Comparison of ENCODE assay signal across 8 mouse cellular contexts in the genomic region with DNA sequence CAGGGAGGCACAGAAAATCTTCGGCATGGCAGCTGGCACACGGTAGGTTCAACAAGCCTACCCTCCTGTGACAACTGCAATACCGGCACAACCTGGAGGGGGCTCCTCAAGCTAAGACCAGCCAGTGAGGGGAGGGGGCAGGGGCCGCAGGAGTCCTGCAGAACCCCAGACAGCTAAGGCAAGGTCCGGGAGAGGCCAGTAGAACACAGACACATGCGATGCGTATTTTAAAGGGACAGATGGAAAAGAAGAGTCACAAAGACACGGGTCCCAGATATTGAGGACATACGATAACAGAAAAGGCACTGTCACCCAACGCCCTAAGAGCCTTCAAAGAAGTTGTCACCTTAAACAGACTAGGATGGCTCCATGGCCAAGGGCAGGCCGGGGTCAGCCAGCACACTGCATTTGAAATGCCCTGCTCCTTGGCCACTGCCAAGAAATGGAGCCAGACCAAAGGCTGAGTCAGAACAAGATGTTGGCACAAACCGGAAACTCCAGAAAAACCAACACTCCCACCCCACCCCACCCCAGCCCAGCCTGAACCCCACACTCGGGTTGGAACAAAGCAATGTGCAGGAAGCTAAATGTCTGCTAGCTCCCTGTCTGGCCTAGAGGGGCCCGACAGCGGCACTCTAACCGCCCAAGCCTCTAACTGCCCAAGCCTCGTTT. TPM values are rescaled to one million over a fixed set of nuclear protein-coding genes. Genes with fewer than 3 reads are reported as not detected.
DNase-seq lines count a peak whose midpoint lies in the region; ATAC-seq and TF ChIP-seq lines count a peak whose summit lies in the region.

No protein-coding gene starts in this region.

- H3K9ac ChIP-seq in lung, embryonic 16.5 days (ENCODE audit: low read length): no peak overlapping the region

- H3K4me2 ChIP-seq in lung, embryonic 16.5 days (ENCODE audit: low read depth, low read length): no peak overlapping the region

- peaks cover 98% of the 10 kb centered on the region for H3K36me3 ChIP-seq in E14TG2a.4 (ENCODE audit: insufficient read depth, low read length)
- peaks cover 23% of the 10 kb centered on the region for H3K36me3 ChIP-seq in lung, embryonic 16.5 days (ENCODE audit: control insufficient read depth, insufficient read depth, low read length)

- peak; percentile 32 for DNase-seq in layer of hippocampus, adult 11-12 months (ENCODE audit: low spot score)
- no peak for DNase-seq in layer of hippocampus, adult 9-11 months
- peak; percentile 42 for DNase-seq in adipocyte (ENCODE audit: low spot score)
- no peak for DNase-seq in spleen, adult 18-20 months
- DNase-seq in kidney, adult 8-10 months: no peak
- no peak for DNase-seq in spleen, postnatal 4 days (ENCODE audit: low spot score in 2 of 2)

- WGBS in lung, embryonic 16.5 days: 61% methylated on average over 17 of the region's 17 CpGs

- H3K4me1 ChIP-seq in E14TG2a.4 (replicated peaks; ENCODE audit: low read depth, low read length): peaks cover 86% of the 10 kb centered on the region
- H3K4me1 ChIP-seq in lung, embryonic 16.5 days (replicated peaks; ENCODE audit: control insufficient read depth, insufficient read depth, low read length): peaks cover 5% of the 10 kb centered on the region; the same call in 1 of the 2 replicates

- TF ChIP-seq CTCF in E14TG2a.4 (conservative IDR thresholded peaks at IDR 0.05; ENCODE audit: low read length): peak; percentile 26

- no peak overlapping the region for H3K4me3 ChIP-seq in E14TG2a.4 (replicated peaks; ENCODE audit: low read length)
- H3K4me3 ChIP-seq in lung, embryonic 16.5 days (ENCODE audit: low read length): no peak overlapping the region

- H3K27ac ChIP-seq in lung, embryonic 16.5 days (ENCODE audit: low read length): peak overlapping the region; percentile 15

- peak; percentile 55 for ATAC-seq in lung, embryonic 16.5 days (ENCODE audit: low read depth)

- H3K27me3 ChIP-seq in E14TG2a.4 (ENCODE audit: insufficient read depth, low read length): no peaks in the 10 kb centered on the region
- H3K27me3 ChIP-seq in lung, embryonic 16.5 days (ENCODE audit: control insufficient read depth, insufficient read depth, low read depth, low read length): no peaks in the 10 kb centered on the region

- no peaks in the 10 kb centered on the region for H3K9me3 ChIP-seq in E14TG2a.4 (ENCODE audit: low read length)
- H3K9me3 ChIP-seq in lung, embryonic 16.5 days (ENCODE audit: control insufficient read depth, low read length): no peaks in the 10 kb centered on the region

RNA-seq across cellular contexts. Expression of a gene that starts 53.4 kb away (rescaled TPM):
- 65.9 and 70.8 TPM in 2 replicates for polyA plus RNA-seq in lung, embryonic 16.5 days (2015; fragmentation: Nextera tagmentation; extraction: Ambion mirVana)

Comparison
In these comparisons a context has a peak if more than half of its experiments do, and no peak if none do; other contexts are left out.
1. DNase-seq: peak in layer of hippocampus, adult 11-12 months (single experiment) and adipocyte (single experiment); none in layer of hippocampus, adult 9-11 months (single experiment), spleen, adult 18-20 months (0 of 2), kidney, adult 8-10 months (0 of 2) and spleen, postnatal 4 days (0 of 2).